Mouse (Mus musculus) liver, adult 2 months (tissue): Measurements from ENCODE around the gene Sdk2.

Source experiments
- CTCF ChIP-seq: fragments of 200-500 bp; IDR thresholded peaks from 2 replicates; pipeline ENCODE4 v1.5.1; 2011; ENCODE audit warnings: low read depth, low read length, control low read depth
- POLR2A ChIP-seq: fragments of 200-500 bp; IDR thresholded peaks from 2 replicates; pipeline ENCODE4 v1.6.1; 2011; ENCODE audit warnings: low read length, control low read depth; ENCODE audit not compliant: insufficient read depth; ENCODE audit errors: extremely low read depth

DNA sequence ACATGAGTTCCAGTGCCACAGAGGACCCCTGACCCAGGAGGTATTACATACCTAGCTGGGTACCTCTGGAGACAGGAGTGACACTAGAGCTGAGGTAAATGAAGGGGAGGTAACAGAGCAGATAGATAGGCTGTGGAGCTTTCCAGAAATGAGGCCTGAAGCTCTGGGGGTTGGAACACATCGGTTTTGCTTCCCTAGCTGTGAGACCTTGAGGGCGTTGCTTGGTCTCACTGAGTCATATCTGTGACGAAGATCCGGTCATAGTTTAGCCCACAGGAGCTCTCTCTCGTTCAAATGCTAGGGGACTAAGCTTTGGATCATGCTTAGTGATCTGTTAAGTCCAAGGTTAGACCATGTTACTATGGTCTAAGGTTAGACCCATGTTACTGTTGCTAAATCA, 308.0 kb downstream of the Sdk2 start:
- TF ChIP-seq POLR2A (no peak), CTCF (no peak)
